Mouse (Mus musculus) erythroblast, embryonic 14.5 days (primary cell): ENCODE data around the gene Zfp638. TPM values are rescaled to one million over a fixed set of nuclear protein-coding genes. Genes with fewer than 3 reads are reported as not detected.
A peak's percentile ranks its signal among the peaks of the same experiment; 100 is the strongest.

Experiments
- H3K27me3 ChIP-seq: 2 replicates; pipeline ENCODE4 v1.6.1; 2012; ENCODE audit warnings: inconsistent platforms; ENCODE audit not compliant: control insufficient read depth
- H3K36me3 ChIP-seq: 2 replicates; pipeline ENCODE4 v1.6.1; 2012; ENCODE audit warnings: mild to moderate bottlenecking, inconsistent platforms; ENCODE audit not compliant: control insufficient read depth
- H3K4me1 ChIP-seq: 2 replicates; pipeline ENCODE4 v1.6.1; 2012; ENCODE audit warnings: inconsistent platforms; ENCODE audit not compliant: control insufficient read depth
- H3K4me3 ChIP-seq: replicated peaks from 2 replicates; pipeline ENCODE3; 2012; ENCODE audit warnings: moderate library complexity, mild to moderate bottlenecking, inconsistent platforms
- H3K9me3 ChIP-seq: 2 replicates; pipeline ENCODE4 v1.6.1; 2012; ENCODE audit warnings: low read length, inconsistent platforms, mixed read lengths; ENCODE audit not compliant: control insufficient read depth
- GATA1 ChIP-seq: IDR thresholded peaks from 2 replicates; pipeline ENCODE4 v1.6.1; 2012; ENCODE audit warnings: low read length, inconsistent platforms, mixed read lengths
- TAL1 ChIP-seq: IDR thresholded peaks from 3 replicates; pipeline ENCODE4 v1.6.1; 2012; ENCODE audit warnings: low read length, inconsistent platforms, mixed read lengths
- polyA plus RNA-seq: library from polyadenylated mRNA; stranded (reverse); fragments of >175 nt; gene quantifications from 2 replicates; pipeline ENCODE4 v1.2.3, GENCODE M21; 2012

Zfp638 gene
- polyA plus RNA-seq, 1 experiment, result 0.57 TPM

DNA sequence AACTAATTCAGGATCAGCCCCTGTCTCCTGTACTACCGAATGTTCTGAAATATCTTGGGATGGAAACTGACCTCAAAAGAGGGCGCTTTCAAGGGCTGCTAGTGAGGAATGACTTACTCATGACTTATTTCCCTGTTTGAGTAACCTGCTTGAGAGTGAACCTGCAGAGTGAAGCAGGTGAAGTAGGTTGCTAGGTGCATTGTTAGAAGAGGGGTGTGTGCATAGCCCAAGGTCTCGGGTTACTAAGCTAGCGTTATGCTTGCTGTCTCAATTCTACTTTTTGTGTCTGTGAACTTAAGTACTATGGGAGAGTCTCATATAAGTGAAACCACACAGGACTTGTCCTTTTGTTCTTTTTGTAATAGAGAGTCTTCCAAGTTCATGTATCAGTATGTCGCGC is 26.8 kb upstream of the Zfp638 start:
- Histone ChIP-seq H3K27me3 (no peaks in the 10 kb centered on the region), H3K9me3 (no peaks in the 10 kb centered on the region), H3K36me3 (no peaks in the 10 kb centered on the region), H3K4me1 (no peaks in the 10 kb centered on the region), H3K4me3 (no peak overlapping the region)
- no peak for TF ChIP-seq TAL1
- no peak for TF ChIP-seq GATA1

DNA sequence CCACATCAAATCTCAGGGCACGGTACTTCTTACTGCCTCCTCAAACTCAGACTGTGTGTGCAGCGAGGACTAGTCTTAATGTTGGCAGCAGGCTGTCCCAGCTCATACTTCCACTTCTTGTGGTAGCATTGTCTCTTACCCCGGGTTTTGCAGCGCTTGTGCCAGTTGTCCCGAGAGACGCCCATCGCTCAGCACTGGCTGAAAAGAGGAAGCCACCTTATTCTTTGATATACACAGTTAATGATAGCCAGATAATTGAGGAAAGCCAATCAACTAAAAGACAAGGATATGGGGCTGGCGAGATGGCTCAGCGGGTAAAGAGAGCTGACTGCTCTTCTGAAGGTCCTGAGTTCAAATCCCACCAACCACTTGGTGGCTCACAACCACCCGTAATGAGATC is 22.0 kb upstream of the Zfp638 start:
- H3K4me3 ChIP-seq, result no peak overlapping the region
- H3K27me3 ChIP-seq, result no peaks in the 10 kb centered on the region
- no peak for TF ChIP-seq TAL1
- TF ChIP-seq GATA1, result no peak
- no peaks in the 10 kb centered on the region for H3K9me3 ChIP-seq
- H3K36me3 ChIP-seq, result no peaks in the 10 kb centered on the region
- H3K4me1 ChIP-seq, result no peaks in the 10 kb centered on the region

DNA sequence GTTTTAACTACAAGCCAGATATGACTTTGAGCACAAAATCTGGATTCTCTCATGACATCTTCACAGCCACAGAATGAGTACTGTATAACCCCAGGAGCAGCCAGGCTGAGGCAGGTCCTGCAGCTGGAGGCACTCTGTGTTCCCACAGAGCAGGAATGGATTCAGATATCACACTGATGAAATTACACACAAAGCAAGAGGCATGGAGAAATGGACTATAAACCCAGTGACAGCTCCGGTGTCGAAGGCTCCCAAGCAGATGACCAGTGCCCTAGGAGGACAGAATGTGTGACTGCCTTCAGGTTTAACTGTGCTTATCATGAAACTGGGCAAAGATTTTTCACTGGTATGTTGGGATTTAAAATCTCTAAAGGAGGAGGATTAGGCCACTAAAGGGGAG is 20.8 kb upstream of the Zfp638 start:
- H3K4me1 ChIP-seq, result no peaks in the 10 kb centered on the region
- H3K4me3 ChIP-seq, result no peak overlapping the region
- TF ChIP-seq TAL1 (no peak), GATA1 (no peak)
- no peaks in the 10 kb centered on the region for H3K9me3 ChIP-seq
- H3K36me3 ChIP-seq, result no peaks in the 10 kb centered on the region
- no peaks in the 10 kb centered on the region for H3K27me3 ChIP-seq

DNA sequence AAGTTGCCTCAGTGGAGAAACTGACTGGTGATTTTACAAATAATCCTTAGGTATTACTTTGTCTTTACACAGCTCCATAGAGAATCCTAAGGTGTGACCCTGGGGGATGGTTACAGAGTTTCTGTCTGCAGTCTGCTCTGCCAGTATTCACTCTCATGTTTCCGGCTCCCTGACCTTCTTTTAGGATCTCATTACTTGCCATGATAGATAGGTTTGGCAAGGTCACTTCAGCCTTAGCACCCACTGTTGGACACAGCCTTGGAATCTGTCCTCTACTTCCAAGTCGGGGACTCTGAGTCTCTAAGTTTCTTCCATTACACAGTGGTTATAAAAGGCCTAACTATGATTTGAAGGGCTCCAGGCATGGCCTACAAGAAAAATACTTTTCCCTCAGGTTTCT is 17.5 kb upstream of the Zfp638 start:
- H3K36me3 ChIP-seq, result no peaks in the 10 kb centered on the region
- no peaks in the 10 kb centered on the region for H3K9me3 ChIP-seq
- TF ChIP-seq GATA1, result no peak
- no peak for TF ChIP-seq TAL1
- H3K27me3 ChIP-seq, result no peaks in the 10 kb centered on the region
- no peak overlapping the region for H3K4me3 ChIP-seq
- H3K4me1 ChIP-seq, result no peaks in the 10 kb centered on the region

DNA sequence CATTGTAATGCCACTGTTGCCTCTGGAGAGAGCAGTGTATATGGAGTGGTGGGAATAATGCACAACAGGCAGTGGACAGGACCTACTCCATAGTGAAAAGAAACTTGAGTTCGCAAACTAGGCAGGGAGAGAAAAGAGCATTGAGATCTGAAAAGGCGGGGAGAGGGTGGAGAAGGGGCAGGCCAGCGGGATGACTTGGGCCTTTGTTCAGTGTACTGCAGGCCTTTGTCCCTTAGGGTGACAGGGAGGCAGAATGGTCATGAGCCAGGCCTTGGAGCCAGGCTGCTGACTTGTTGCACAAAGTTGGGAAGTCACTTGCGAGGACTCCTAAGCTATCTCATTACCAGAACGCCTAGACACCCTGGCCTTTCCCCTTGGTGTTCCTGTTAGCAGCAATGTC is 9.4 kb upstream of the Zfp638 start:
- Histone ChIP-seq H3K4me1 (no peaks in the 10 kb centered on the region), H3K36me3 (no peaks in the 10 kb centered on the region), H3K9me3 (no peaks in the 10 kb centered on the region), H3K4me3 (no peak overlapping the region), H3K27me3 (no peaks in the 10 kb centered on the region)
- TF ChIP-seq GATA1 (no peak), TAL1 (no peak)

DNA sequence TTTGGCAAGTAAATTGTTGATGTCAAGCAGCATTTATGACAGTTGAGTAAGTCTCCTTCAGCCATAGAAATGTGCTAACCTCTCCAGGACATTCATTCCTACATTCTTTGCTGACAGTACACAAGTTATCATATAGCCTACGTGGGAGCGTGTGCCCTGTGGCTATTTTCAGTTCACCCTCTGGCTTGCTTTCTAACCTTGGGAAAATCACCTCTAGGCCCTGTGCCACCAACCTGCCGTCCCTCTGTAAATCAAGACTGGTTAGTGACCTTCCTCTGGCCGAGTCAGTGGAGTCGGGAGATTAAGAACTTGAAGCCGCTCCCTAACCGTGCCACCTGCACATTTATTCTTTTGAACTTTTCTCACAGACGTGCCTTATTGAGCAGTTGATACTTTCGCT is 6.9 kb upstream of the Zfp638 start:
- Histone ChIP-seq H3K36me3 (no peaks in the 10 kb centered on the region), H3K4me3 (no peak overlapping the region), H3K4me1 (no peaks in the 10 kb centered on the region), H3K9me3 (no peaks in the 10 kb centered on the region), H3K27me3 (0 out of 2 replicates have a peak, but pooled peaks cover 3% of the 10 kb centered on the region)
- TF ChIP-seq GATA1 (no peak), TAL1 (no peak)

DNA sequence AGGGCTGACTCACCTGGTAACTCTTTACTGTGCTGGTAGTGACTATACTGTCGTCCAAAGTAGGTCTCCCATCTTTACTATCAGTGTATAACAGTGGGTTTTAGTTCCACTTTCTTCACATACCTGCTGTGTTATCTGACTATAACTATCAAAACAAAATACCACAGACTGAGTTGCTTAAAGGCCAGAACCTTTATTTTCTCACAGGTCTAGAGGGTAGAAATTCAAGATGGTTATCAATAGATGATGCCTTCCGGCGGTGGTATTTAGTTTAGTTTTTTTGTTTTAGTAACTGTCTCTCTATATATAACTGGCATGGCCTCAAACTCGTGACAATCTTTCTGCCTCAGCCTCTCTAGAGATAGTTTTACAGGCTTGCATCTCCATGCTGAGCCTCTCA is 3.4 kb upstream of the Zfp638 start:
- no peaks in the 10 kb centered on the region for H3K9me3 ChIP-seq
- no peaks in the 10 kb centered on the region for H3K36me3 ChIP-seq
- H3K4me3 ChIP-seq, result no peak overlapping the region
- H3K4me1 ChIP-seq, result peaks cover 19% of the 10 kb centered on the region
- TF ChIP-seq TAL1, result no peak
- H3K27me3 ChIP-seq, result peaks cover 5% of the 10 kb centered on the region; the same call in 1 of the 2 replicates

DNA sequence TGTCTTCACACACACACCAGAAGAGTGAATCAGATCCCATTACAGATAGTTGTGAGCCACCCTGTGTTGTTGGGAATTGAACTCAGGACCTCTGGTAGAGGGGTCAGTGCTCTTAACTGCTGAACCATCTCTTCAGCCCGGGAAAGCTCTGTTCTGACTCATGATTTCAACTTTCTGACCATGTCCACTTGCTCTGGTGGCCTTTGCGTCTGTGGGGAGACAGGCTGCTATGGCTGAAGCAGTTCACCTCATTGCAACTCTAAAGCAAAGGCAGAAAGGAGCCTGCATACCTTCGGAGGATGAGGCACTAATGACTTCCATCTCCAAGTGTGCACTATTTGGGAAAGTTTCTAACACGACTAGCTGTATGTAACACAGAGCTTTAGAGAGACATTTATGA is 486 bp upstream of the Zfp638 start:
- H3K27me3 ChIP-seq, result peaks cover 5% of the 10 kb centered on the region; the same call in 1 of the 2 replicates
- H3K36me3 ChIP-seq, result no peaks in the 10 kb centered on the region
- H3K4me3 ChIP-seq, result peak overlapping the region; percentile 72
- no peak for TF ChIP-seq TAL1
- TF ChIP-seq GATA1, result no peak
- peaks cover 21% of the 10 kb centered on the region for H3K4me1 ChIP-seq
- H3K9me3 ChIP-seq, result no peaks in the 10 kb centered on the region

DNA sequence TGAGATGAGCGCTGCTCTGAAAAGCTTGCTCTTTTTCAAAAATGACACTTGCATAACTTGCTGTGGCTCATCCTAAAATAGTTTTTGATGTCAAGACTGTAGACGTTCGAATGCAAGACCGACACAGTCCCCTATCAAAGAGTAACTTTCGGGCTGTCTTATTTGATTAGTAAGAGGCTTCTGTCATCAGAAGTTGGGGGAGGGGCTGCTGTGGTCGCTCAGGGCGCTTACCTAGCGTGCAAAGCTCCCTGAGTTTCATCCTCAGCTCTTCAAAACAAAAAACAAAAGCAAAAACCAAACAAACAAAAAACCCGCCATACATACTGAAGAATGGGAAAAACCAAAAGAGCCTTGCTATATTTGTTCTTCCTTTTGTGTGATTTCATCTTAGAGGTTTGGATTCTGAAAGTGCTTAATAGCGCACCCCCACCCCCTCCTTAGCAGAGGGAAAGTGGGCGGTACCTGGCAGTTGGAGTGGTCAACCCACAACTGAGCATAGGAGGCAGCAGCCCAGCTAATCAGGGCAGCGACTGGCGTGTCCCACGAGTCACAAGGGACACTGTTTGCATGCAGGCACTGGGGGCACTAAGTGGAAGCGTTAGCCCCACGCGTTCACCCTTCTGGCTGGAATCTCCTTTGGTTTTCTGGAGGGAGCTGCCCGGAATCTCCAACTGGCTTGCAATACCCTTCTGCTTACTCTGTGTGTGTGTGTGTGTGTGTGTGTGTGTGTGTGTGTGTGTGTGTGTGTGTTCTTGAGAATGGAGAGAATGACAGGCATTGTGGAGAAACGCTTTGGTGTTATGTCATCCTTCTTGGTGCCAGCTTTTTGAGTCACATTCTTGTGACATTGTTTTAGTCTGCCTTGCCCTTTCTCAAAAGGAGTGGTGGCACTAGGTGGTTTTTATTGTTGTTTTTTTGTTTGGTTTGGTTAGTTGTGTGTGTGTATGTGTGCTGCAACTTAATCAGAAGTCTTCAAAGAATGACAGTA is 983 bp downstream of the Zfp638 start:
- Histone ChIP-seq H3K27me3 (peaks cover 5% of the 10 kb centered on the region; the same call in 1 of the 2 replicates), H3K4me1 (peaks cover 21% of the 10 kb centered on the region), H3K4me3 (peak overlapping the region; percentile 72), H3K9me3 (no peaks in the 10 kb centered on the region), H3K36me3 (no peaks in the 10 kb centered on the region)
- TF ChIP-seq TAL1 (no peak), GATA1 (no peak)
